Mouse (Mus musculus): ENCODE measurements around the gene Olfr435. TPM values are rescaled to one million over a fixed set of nuclear protein-coding genes. Genes with fewer than 3 reads are reported as not detected.
"Not testable (repeated sequence)": the region's sequence is repeated elsewhere in the genome, so short reads cannot be mapped to it uniquely, and the experiment has no call there.

Gene Olfr435
- not detected in 2 replicates for polyA plus RNA-seq (2015; fragmentation: Nextera tagmentation; extraction: Ambion mirVana)

DNA sequence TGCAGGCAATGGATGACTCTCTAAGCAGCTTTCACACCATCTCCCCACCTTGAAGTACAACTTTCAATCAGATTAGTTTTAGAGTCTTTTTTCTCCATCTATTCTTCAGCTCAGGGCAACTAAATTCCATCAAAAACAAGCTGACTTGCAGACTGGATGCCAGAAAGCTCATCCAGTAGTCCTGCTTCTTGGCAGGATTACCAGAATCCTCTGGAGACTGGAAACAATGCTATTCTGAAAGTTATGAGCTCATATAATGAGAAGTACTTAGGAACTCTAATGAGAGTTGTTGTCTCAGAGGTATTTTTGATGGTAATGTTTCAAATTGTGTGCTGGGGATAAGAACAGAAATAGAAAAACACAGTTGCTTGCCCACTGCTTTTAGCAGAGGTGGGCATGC is at the start of gene Olfr435:
Olfr435 (plus strand) TSS at position 366 of the 400 bp plus-strand sequence.
- no peak for ATAC-seq

GRCm38 (mm10) chr6:43159502-43159901 is 37.4 kb upstream of the Olfr435 start:
- no peaks in the 10 kb centered on the region for H3K4me1 ChIP-seq (replicated peaks)
- no peaks in the 10 kb centered on the region for H3K27me3 ChIP-seq
- no peaks in the 10 kb centered on the region for H3K36me3 ChIP-seq
- no peak overlapping the region for H3K27ac ChIP-seq
- H3K4me2 ChIP-seq (replicated peaks): no peak overlapping the region
- no peak overlapping the region for H3K9ac ChIP-seq (replicated peaks)
- WGBS: 68% methylated on average over 1 of the region's 1 CpGs
- no peak overlapping the region for H3K4me3 ChIP-seq (replicated peaks)
- no peak for ATAC-seq
- H3K9me3 ChIP-seq: no peaks in the 10 kb centered on the region

More for the DNA sequence above, at the start of gene Olfr435:
- H3K4me1 ChIP-seq (replicated peaks): no peaks in the 10 kb centered on the region
- H3K27ac ChIP-seq: no peak within 1 kb of the TSS
- no peak within 1 kb of the TSS for H3K4me3 ChIP-seq (replicated peaks)
- no peaks in the 10 kb centered on the region for H3K9me3 ChIP-seq
- no peaks in the 10 kb centered on the region for H3K27me3 ChIP-seq
- no peaks in the 10 kb centered on the region for H3K36me3 ChIP-seq
- H3K9ac ChIP-seq (replicated peaks): no peak within 1 kb of the TSS
- no peak within 1 kb of the TSS for H3K4me2 ChIP-seq (replicated peaks)

DNA sequence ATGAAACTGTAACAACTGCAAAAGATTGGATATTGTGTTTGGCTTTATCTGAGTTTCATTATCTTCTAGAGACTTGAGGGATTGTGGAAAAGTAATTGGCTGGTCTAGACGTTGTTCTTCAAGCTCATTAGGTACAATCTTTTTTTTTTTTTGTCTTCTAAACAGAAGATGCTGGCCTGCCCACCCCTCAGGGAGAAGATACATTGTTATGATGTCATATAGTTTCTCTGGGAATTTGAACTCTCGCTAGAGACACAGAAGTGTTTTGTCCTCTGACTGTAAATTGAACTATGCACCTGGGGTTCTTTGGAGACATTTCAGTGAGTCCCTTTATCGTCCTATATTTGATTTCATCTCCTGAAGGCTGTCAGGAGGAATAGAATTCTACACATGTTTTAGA is 34.0 kb upstream of the Olfr435 start, which contains the start of gene Olfr437:
Olfr437 (plus strand) TSS at position 301 of the 400 bp plus-strand sequence.
- Histone ChIP-seq H3K9me3 (no peaks in the 10 kb centered on the region), H3K36me3 (no peaks in the 10 kb centered on the region), H3K27ac (no peak within 1 kb of the TSS), H3K4me1 (replicated peaks) (no peaks in the 10 kb centered on the region), H3K4me2 (replicated peaks) (no peak within 1 kb of the TSS), H3K4me3 (replicated peaks) (no peak within 1 kb of the TSS), H3K27me3 (no peaks in the 10 kb centered on the region), H3K9ac (replicated peaks) (no peak within 1 kb of the TSS)
- no peak for ATAC-seq
- WGBS: 76% methylated on average over 3 of the region's 3 CpGs

DNA sequence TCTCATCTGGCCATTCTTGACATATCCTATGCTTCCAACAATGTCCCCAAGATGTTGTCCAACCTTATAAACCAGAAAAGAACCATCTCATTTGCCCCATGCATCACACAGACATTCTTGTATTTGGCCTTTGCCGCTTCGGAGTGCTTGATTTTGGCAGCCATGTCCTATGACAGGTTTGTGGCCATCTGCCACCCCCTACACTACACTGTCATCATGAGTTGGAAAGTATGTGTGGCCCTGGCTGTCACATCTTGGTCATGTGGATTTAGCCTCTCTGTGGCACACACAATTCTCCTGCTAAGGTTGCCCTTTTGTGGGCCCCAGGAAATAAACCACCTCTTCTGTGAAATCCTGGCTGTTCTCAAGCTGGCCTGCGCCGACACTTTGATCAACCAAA is 29.7 kb upstream of the Olfr435 start:
- H3K27ac ChIP-seq: no peak overlapping the region
- WGBS: 95% methylated on average over 4 of the region's 4 CpGs
- H3K9ac ChIP-seq (replicated peaks): no peak overlapping the region
- no peaks in the 10 kb centered on the region for H3K9me3 ChIP-seq
- no peak overlapping the region for H3K4me2 ChIP-seq (replicated peaks)
- H3K4me3 ChIP-seq (replicated peaks): no peak overlapping the region
- no peaks in the 10 kb centered on the region for H3K27me3 ChIP-seq
- no peaks in the 10 kb centered on the region for H3K4me1 ChIP-seq (replicated peaks)
- ATAC-seq: no peak
- no peaks in the 10 kb centered on the region for H3K36me3 ChIP-seq

DNA sequence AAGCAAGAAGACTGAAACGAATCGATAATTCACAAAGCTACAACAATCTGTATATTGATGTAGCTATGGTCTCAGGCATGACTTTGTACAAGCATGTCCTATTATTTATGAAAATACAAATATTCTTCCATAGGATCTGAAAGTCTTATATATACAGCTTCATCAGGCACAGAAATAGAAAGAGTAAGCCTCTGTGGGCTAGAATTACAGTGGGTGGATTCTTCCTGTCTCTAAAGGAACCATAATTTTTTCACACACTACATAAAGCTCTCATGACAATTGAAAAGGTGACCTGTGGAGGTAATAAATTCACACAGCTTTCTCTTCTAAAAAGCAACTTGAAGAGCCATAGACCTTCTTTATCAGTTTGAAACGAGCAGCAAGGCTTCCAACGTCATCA is 25.1 kb upstream of the Olfr435 start, which contains the start of gene Olfr13:
Olfr13 (plus strand) TSS at position 301 of the 400 bp plus-strand sequence.
- no peaks in the 10 kb centered on the region for H3K36me3 ChIP-seq
- H3K4me3 ChIP-seq (replicated peaks): no peak within 1 kb of the TSS
- no peaks in the 10 kb centered on the region for H3K9me3 ChIP-seq
- no peak within 1 kb of the TSS for H3K27ac ChIP-seq
- H3K27me3 ChIP-seq: no peaks in the 10 kb centered on the region
- no peak within 1 kb of the TSS for H3K9ac ChIP-seq (replicated peaks)
- ATAC-seq: no peak
- 79% methylated on average over 4 of the region's 4 CpGs for WGBS
- H3K4me2 ChIP-seq (replicated peaks): no peak within 1 kb of the TSS
- no peaks in the 10 kb centered on the region for H3K4me1 ChIP-seq (replicated peaks)

DNA sequence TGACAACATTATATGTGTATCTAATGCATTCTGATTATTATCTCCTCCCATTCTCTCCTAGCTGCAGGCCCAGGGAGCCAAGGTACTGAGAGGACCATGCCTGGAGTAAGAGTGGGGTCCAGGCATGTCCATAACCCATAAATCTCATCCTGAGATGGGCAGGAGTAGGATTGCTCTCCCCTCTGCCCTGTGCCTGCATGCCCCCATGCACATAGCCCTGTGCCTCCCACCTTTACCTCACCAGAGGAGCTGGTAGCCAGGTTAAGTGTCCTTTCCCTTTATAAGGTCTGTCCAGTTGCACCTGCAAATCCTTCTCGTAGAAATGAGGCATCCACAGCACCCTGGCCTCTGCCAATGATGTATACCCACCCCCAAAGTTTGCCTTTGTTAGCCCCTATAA is 18.8 kb upstream of the Olfr435 start:
- H3K27ac ChIP-seq: peak overlapping the region; percentile 26; the same call in 1 of the 2 replicates

DNA sequence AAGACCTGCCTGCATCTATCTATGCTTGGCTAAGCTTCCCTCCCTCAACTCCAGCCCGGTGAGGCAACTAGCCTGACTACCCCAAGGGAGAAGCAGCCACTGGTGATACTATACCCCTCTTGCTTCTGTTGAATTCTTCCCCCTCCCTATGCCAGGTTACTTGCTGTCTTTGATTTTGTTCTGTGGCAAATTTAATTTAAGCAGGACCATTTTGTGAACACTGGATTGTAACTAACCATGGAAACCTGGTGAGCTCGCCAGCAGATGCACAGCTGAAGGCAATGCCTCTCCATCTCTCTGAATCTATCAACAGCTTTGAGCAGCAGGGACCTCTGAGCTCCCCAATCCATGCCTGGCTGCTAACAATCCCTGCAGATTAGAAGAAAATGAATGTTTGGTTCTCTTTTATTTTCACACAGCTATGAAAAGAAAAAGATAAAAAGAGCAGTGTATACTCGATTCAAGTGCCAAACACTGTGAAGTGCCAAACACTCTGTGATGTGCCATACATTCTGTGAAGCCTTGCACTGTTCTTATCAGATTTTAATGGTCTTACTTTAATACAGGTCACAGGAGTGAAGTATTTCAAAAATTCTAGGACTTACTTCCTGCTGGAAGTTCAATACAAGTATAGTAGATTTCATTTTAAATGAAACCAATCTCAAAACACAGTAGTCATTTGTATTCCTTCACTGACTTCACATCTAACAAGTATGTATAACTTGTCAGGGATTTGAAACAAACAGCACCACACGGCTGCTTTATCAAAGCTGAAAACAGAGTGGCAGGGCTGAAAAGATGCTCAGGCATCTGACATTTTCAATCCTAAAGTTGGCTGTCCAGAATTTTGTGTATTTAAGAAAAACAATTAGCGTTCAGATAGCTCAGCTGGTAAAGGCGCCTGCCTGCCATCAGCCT is 18.1 kb upstream of the Olfr435 start:
- no peak overlapping the region for H3K4me3 ChIP-seq (replicated peaks)
- peak overlapping the region; percentile 26; the same call in 1 of the 2 replicates for H3K27ac ChIP-seq
- peaks cover 11% of the 10 kb centered on the region; the same call in 1 of the 2 replicates for H3K4me1 ChIP-seq (replicated peaks)
- H3K9me3 ChIP-seq: no peaks in the 10 kb centered on the region
- WGBS: 52% methylated on average over 6 of the region's 6 CpGs
- no peak overlapping the region for H3K9ac ChIP-seq (replicated peaks)
- peak; percentile 84 for ATAC-seq
- no peaks in the 10 kb centered on the region for H3K36me3 ChIP-seq
- H3K27me3 ChIP-seq: no peaks in the 10 kb centered on the region
- H3K4me2 ChIP-seq (replicated peaks): no peak overlapping the region

More for the DNA sequence above, 18.8 kb upstream of the Olfr435 start:
- H3K4me1 ChIP-seq (replicated peaks): peaks cover 11% of the 10 kb centered on the region; the same call in 1 of the 2 replicates
- H3K36me3 ChIP-seq: no peaks in the 10 kb centered on the region
- ATAC-seq: peak; percentile 70
- 76% methylated on average over 1 of the region's 1 CpGs for WGBS
- no peak overlapping the region for H3K4me3 ChIP-seq (replicated peaks)
- no peaks in the 10 kb centered on the region for H3K27me3 ChIP-seq
- no peak overlapping the region for H3K4me2 ChIP-seq (replicated peaks)
- no peaks in the 10 kb centered on the region for H3K9me3 ChIP-seq
- H3K9ac ChIP-seq (replicated peaks): no peak overlapping the region

DNA sequence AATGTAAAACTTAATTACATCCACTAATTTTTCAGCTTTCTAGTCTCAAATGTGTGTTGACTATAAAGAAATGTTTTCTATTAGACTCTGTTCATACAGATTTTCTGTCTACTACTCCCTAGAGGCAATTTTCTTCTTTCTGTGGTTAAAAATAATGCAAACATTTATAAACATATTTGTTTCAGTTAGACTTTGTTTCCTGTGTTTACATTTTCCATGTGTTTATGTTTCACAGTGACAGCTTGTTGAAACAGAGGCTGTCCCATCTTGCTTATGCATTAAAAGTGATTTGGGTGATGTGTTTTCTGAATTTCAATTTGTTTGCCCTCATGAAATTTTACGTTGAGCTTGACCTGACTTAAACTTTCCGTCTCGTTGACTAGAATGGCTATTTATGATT is 6.0 kb upstream of the Olfr435 start:
- Histone ChIP-seq H3K9me3 (no peaks in the 10 kb centered on the region), H3K27me3 (no peaks in the 10 kb centered on the region), H3K4me3 (replicated peaks) (no peak overlapping the region), H3K9ac (replicated peaks) (no peak overlapping the region), H3K36me3 (no peaks in the 10 kb centered on the region), H3K4me1 (replicated peaks) (no peaks in the 10 kb centered on the region), H3K27ac (no peak overlapping the region), H3K4me2 (replicated peaks) (no peak overlapping the region)
- whole genome bisulfite sequencing: 87% methylated on average over 3 of the region's 3 CpGs
- ATAC-seq: no peak

DNA sequence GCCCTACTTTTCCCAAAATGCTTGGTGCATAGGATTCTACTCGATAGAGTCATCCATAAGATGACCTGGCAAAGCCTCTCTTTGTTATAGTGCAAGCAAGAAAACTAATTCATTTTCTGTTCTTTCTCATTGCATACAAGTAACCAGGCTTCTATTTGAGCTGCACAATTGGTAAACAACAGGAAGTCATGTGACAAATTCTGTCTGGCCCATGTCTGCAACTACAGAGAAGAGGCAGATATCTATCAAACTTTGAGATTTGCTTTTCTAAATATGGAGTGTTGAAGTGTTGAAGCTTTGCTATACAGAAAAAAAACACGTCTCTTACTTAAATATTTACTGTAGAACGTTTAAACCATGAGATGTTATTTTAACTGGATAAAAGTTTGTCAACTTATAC is 1.1 kb downstream of the Olfr435 start:
- H3K9me3 ChIP-seq: no peaks in the 10 kb centered on the region
- no peak overlapping the region for H3K9ac ChIP-seq (replicated peaks)
- no peak overlapping the region for H3K27ac ChIP-seq
- no peaks in the 10 kb centered on the region for H3K27me3 ChIP-seq
- H3K4me3 ChIP-seq (replicated peaks): no peak overlapping the region
- no peak for ATAC-seq
- no peaks in the 10 kb centered on the region for H3K36me3 ChIP-seq
- no peaks in the 10 kb centered on the region for H3K4me1 ChIP-seq (replicated peaks)
- 89% methylated on average over 3 of the region's 3 CpGs for WGBS
- H3K4me2 ChIP-seq (replicated peaks): no peak overlapping the region

DNA sequence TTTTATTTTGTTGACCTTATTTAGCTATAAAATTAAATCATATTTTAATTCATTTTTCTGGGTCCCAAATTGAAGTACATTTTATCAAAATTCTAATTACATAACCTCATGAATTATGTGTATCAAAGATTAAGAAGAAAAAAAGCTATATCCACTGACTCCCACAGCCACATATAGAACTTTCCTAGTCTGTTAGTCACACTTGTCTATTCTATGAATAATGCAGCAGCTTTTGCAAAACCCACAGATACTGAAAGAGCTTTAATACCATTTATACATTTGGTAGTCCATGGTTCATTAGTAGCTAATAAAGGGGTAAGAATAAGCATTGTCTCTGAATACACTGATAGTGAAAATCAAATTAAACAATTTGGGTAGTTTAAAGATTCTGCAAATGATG is 5.8 kb downstream of the Olfr435 start:
- Histone ChIP-seq H3K36me3 (no peaks in the 10 kb centered on the region), H3K4me2 (replicated peaks) (no peak overlapping the region), H3K27me3 (no peaks in the 10 kb centered on the region), H3K4me1 (replicated peaks) (no peaks in the 10 kb centered on the region), H3K9ac (replicated peaks) (no peak overlapping the region), H3K9me3 (no peaks in the 10 kb centered on the region), H3K27ac (no peak overlapping the region), H3K4me3 (replicated peaks) (no peak overlapping the region)
- ATAC-seq: no peak

DNA sequence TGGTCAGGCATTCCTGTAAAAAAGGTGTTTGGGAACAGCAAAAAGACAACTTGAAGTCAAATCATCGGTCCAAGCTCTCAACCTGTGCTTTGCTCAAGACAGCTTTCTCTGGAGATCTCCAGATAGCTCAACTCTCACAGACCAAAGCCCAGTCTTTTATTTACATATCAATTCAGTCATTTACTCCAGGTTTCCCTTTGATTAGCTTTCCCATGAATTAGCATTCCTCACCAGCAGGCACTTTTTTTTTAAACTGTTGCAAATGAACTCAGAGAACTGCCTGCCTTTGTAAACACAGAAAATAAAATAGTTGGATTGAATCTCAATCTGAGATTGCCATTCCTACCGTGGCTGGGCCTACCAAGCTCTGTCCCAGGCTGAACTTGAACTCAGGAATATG is 8.4 kb downstream of the Olfr435 start:
- Histone ChIP-seq H3K9ac (replicated peaks) (no peak overlapping the region), H3K36me3 (no peaks in the 10 kb centered on the region), H3K4me3 (replicated peaks) (no peak overlapping the region), H3K27ac (no peak overlapping the region), H3K27me3 (no peaks in the 10 kb centered on the region), H3K9me3 (no peaks in the 10 kb centered on the region), H3K4me1 (replicated peaks) (no peaks in the 10 kb centered on the region), H3K4me2 (replicated peaks) (no peak overlapping the region)
- WGBS: 39% methylated on average over 2 of the region's 2 CpGs
- ATAC-seq: no peak

- H3K36me3 ChIP-seq; ATAC-seq; H3K4me2 ChIP-seq (replicated peaks); H3K27me3 ChIP-seq; H3K9me3 ChIP-seq; H3K9ac ChIP-seq (replicated peaks); H3K27ac ChIP-seq; H3K4me3 ChIP-seq (replicated peaks); H3K4me1 ChIP-seq (replicated peaks): not testable (repeated sequence)
Measured at GRCm38 (mm10) chr6:43212873-43213272, 15.9 kb downstream of the Olfr435 start, which contains the start of gene Olfr434. Gene Olfr434 (plus strand): TSS chr6:43213021.
